Mouse (Mus musculus) forebrain, embryonic 10.5 days (tissue): ENCODE measurements at regions not wholly inside any gene's neighbourhood (a gene's known extent, or its start where the extent isn't known, plus 50 kb on each side); places are given as distances from the start of the nearest gene placed in this dataset.

Experiments used
- DNase-seq: peaks from one replicate; pipeline ENCODE4 v3.0.0-alpha.2; 2017; ENCODE audit warnings: low spot score; ENCODE audit errors: extremely low spot score
- H3K27ac ChIP-seq: fragments of 300-500 bp; sonication (generic); 2 replicates; pipeline ENCODE4 v1.5.1; 2016; ENCODE audit warnings: mild to moderate bottlenecking
- H3K27me3 ChIP-seq: fragments of 300-500 bp; sonication (generic); 2 replicates; pipeline ENCODE4 v1.6.1; 2016; ENCODE audit warnings: mild to moderate bottlenecking; ENCODE audit not compliant: poor library complexity, severe bottlenecking
- H3K36me3 ChIP-seq: fragments of 300-500 bp; sonication (generic); replicated peaks from 2 replicates; pipeline ENCODE4 v1.6.1; 2016; ENCODE audit warnings: mild to moderate bottlenecking, moderate library complexity
- H3K4me1 ChIP-seq: fragments of 300-500 bp; sonication (generic); 2 replicates; pipeline ENCODE4 v1.6.1; 2016
- H3K4me3 ChIP-seq: fragments of 300-500 bp; sonication (generic); 2 replicates; pipeline ENCODE4 v1.5.1; 2016; ENCODE audit warnings: mild to moderate bottlenecking, moderate library complexity
- H3K9me3 ChIP-seq: fragments of 300-500 bp; sonication (generic); 2 replicates; pipeline ENCODE4 v1.6.1; 2016; ENCODE audit warnings: mild to moderate bottlenecking, moderate library complexity
- WGBS: fragments of 180-500 bp; shearing (Covaris S2); methylation state at CpG from one replicate; pipeline ENCODE4 v1.1.7; 2016; 5-methylcytosine and 5-hydroxymethylcytosine counted together

- Histone ChIP-seq H3K27ac (no peak overlapping the region), H3K9me3 (peaks cover 8% of the 10 kb centered on the region), H3K4me3 (peak overlapping the region; percentile 37), H3K36me3 (no peaks in the 10 kb centered on the region), H3K4me1 (peaks cover 28% of the 10 kb centered on the region), H3K27me3 (peaks cover 21% of the 10 kb centered on the region)
- 6% methylated on average over 11 of the region's 11 CpGs for WGBS
- no peak for DNase-seq
These were observed 94.1 kb upstream of the Fbxo11 start for GRCm38 (mm10) chr17:88159212-88159668.

- H3K4me1 ChIP-seq: peaks cover 28% of the 10 kb centered on the region
- H3K36me3 ChIP-seq: no peaks in the 10 kb centered on the region
- 37% methylated on average over 19 of the region's 19 CpGs for WGBS
- H3K27me3 ChIP-seq: peaks cover 21% of the 10 kb centered on the region
- H3K4me3 ChIP-seq: peak overlapping the region; percentile 37; the same call in 1 of the 2 replicates
- 0 out of 2 replicates have a peak overlapping the region, but pooled peaks have one; percentile 11 for H3K27ac ChIP-seq
- no peak for DNase-seq
- peaks cover 8% of the 10 kb centered on the region for H3K9me3 ChIP-seq
These were observed 95.0 kb upstream of the Fbxo11 start for GRCm38 (mm10) chr17:88159851-88160676.

GRCm38 (mm10) chr17:88160677-88161001 lies 95.5 kb upstream of the Fbxo11 start:
- no peak overlapping the region for H3K4me3 ChIP-seq
- H3K27ac ChIP-seq: 0 out of 2 replicates have a peak overlapping the region, but pooled peaks have one; percentile 11
- peaks cover 28% of the 10 kb centered on the region for H3K4me1 ChIP-seq
- H3K9me3 ChIP-seq: peaks cover 8% of the 10 kb centered on the region
- peaks cover 21% of the 10 kb centered on the region for H3K27me3 ChIP-seq
- 72% methylated on average over 14 of the region's 14 CpGs for WGBS
- no peaks in the 10 kb centered on the region for H3K36me3 ChIP-seq
- no peak for DNase-seq

GRCm38 (mm10) chr17:88161766-88162165 lies 96.7 kb upstream of the Fbxo11 start:
- peaks cover 28% of the 10 kb centered on the region for H3K4me1 ChIP-seq
- H3K9me3 ChIP-seq: peaks cover 4% of the 10 kb centered on the region; the same call in 1 of the 2 replicates
- no peak for DNase-seq
- H3K4me3 ChIP-seq: no peak overlapping the region
- H3K27ac ChIP-seq: no peak overlapping the region
- peaks cover 21% of the 10 kb centered on the region for H3K27me3 ChIP-seq
- WGBS: 89% methylated on average over 8 of the region's 8 CpGs
- no peaks in the 10 kb centered on the region for H3K36me3 ChIP-seq

- H3K36me3 ChIP-seq: no peaks in the 10 kb centered on the region
- no peak for DNase-seq
- peaks cover 9% of the 10 kb centered on the region for H3K4me1 ChIP-seq
- H3K27ac ChIP-seq: no peak overlapping the region
- 90% methylated on average over 4 of the region's 4 CpGs for WGBS
- H3K4me3 ChIP-seq: no peak overlapping the region
- H3K27me3 ChIP-seq: peaks cover 8% of the 10 kb centered on the region
- H3K9me3 ChIP-seq: peaks cover 4% of the 10 kb centered on the region; the same call in 1 of the 2 replicates
These were observed 99.7 kb upstream of the Fbxo11 start for GRCm38 (mm10) chr17:88164805-88165204.

- H3K27me3 ChIP-seq: no peaks in the 10 kb centered on the region
- DNase-seq: no peak
- 93% methylated on average over 6 of the region's 6 CpGs for WGBS
- peaks cover 4% of the 10 kb centered on the region; the same call in 1 of the 2 replicates for H3K9me3 ChIP-seq
- no peaks in the 10 kb centered on the region for H3K36me3 ChIP-seq
- H3K4me3 ChIP-seq: no peak overlapping the region
- no peaks in the 10 kb centered on the region for H3K4me1 ChIP-seq
- no peak overlapping the region for H3K27ac ChIP-seq
These were observed 100.7 kb upstream of the Fbxo11 start for GRCm38 (mm10) chr17:88165811-88166210.

GRCm38 (mm10) chr17:88168262-88169096 lies 103.4 kb upstream of the Fbxo11 start:
- DNase-seq: no peak
- H3K27ac ChIP-seq: no peak overlapping the region
- no peaks in the 10 kb centered on the region for H3K4me1 ChIP-seq
- no peaks in the 10 kb centered on the region for H3K9me3 ChIP-seq
- H3K4me3 ChIP-seq: no peak overlapping the region
- WGBS: 83% methylated on average over 8 of the region's 8 CpGs
- H3K27me3 ChIP-seq: no peaks in the 10 kb centered on the region
- H3K36me3 ChIP-seq: no peaks in the 10 kb centered on the region

- no peaks in the 10 kb centered on the region for H3K4me1 ChIP-seq
- no peaks in the 10 kb centered on the region for H3K36me3 ChIP-seq
- DNase-seq: no peak
- H3K4me3 ChIP-seq: no peak overlapping the region
- no peaks in the 10 kb centered on the region for H3K27me3 ChIP-seq
- WGBS: 93% methylated on average over 3 of the region's 3 CpGs
- no peak overlapping the region for H3K27ac ChIP-seq
- H3K9me3 ChIP-seq: no peaks in the 10 kb centered on the region
These were observed 106.5 kb upstream of the Fbxo11 start for GRCm38 (mm10) chr17:88171606-88172005.

- Histone ChIP-seq H3K9me3 (no peaks in the 10 kb centered on the region), H3K4me3 (no peak overlapping the region), H3K27me3 (no peaks in the 10 kb centered on the region), H3K4me1 (no peaks in the 10 kb centered on the region), H3K36me3 (no peaks in the 10 kb centered on the region), H3K27ac (no peak overlapping the region)
- WGBS: 83% methylated on average over 4 of the region's 4 CpGs
- no peak for DNase-seq
These were observed 108.4 kb upstream of the Fbxo11 start for GRCm38 (mm10) chr17:88173354-88174032.

GRCm38 (mm10) chr17:88174242-88174679 lies 109.2 kb upstream of the Fbxo11 start:
- Histone ChIP-seq H3K27me3 (no peaks in the 10 kb centered on the region), H3K36me3 (no peaks in the 10 kb centered on the region), H3K27ac (no peak overlapping the region), H3K4me1 (no peaks in the 10 kb centered on the region), H3K4me3 (no peak overlapping the region), H3K9me3 (no peaks in the 10 kb centered on the region)
- DNase-seq: no peak
- WGBS: 93% methylated on average over 10 of the region's 10 CpGs

- H3K27ac ChIP-seq: no peak overlapping the region
- H3K9me3 ChIP-seq: no peaks in the 10 kb centered on the region
- no peak overlapping the region for H3K4me3 ChIP-seq
- DNase-seq: no peak
- no peaks in the 10 kb centered on the region for H3K27me3 ChIP-seq
- no peaks in the 10 kb centered on the region for H3K4me1 ChIP-seq
- 93% methylated on average over 4 of the region's 4 CpGs for WGBS
- H3K36me3 ChIP-seq: no peaks in the 10 kb centered on the region
These were observed 111.0 kb upstream of the Fbxo11 start for GRCm38 (mm10) chr17:88175951-88176623.

GRCm38 (mm10) chr17:88190735-88191134 lies 125.6 kb upstream of the Fbxo11 start:
- DNase-seq: no peak
- H3K4me1 ChIP-seq: no peaks in the 10 kb centered on the region
- H3K9me3 ChIP-seq: no peaks in the 10 kb centered on the region
- WGBS: 88% methylated on average over 5 of the region's 5 CpGs
- H3K27me3 ChIP-seq: no peaks in the 10 kb centered on the region
- H3K36me3 ChIP-seq: no peaks in the 10 kb centered on the region
- H3K4me3 ChIP-seq: no peak overlapping the region
- H3K27ac ChIP-seq: no peak overlapping the region
